Mouse (Mus musculus): ENCODE data around the gene Ltbp1. TPM values are rescaled to one million over a fixed set of nuclear protein-coding genes. Genes with fewer than 3 reads are reported as not detected.

Gene Ltbp1
- polyA plus RNA-seq, 1 experiment from 2014 or later: 1.6 TPM

DNA sequence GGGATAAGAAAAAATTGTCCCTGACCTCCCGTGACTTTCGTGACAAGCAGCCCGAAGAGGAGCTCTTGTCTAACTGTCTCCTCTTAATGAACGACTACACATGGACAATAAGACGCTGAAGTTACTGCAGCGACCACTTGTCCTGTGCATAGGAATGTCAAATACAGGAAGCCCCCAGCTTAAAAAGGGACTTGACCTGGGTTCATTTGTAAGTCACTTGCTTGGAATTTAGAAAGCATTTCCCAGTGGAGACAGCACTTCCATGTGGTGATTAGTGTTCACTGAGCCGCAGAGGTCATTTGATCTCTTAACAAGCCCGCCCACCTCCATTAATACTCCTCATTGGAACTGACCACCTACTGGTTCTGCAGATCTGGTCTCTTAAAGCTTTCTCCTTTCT, 61.9 kb downstream of the Ltbp1 start:
- WGBS: 8% methylated on average over 8 of the region's 8 CpGs
- Histone ChIP-seq H3K4me3 (ENCODE audit: low read length) (no peak overlapping the region), H3K4me1 (ENCODE audit: control insufficient read depth, insufficient read depth, low read depth, low read length) (no peaks in the 10 kb centered on the region), H3K9ac (ENCODE audit: low read depth, low read length) (no peak overlapping the region), H3K36me3 (ENCODE audit: control insufficient read depth, insufficient read depth, low read length) (no peaks in the 10 kb centered on the region), H3K27me3 (replicated peaks; ENCODE audit: control insufficient read depth, insufficient read depth, low read length) (no peaks in the 10 kb centered on the region), H3K9me3 (ENCODE audit: control insufficient read depth, low read length) (no peaks in the 10 kb centered on the region), H3K4me2 (ENCODE audit: low read length) (no peak overlapping the region), H3K27ac (ENCODE audit: low read depth, low read length) (no peak overlapping the region)
- no peak for ATAC-seq

DNA sequence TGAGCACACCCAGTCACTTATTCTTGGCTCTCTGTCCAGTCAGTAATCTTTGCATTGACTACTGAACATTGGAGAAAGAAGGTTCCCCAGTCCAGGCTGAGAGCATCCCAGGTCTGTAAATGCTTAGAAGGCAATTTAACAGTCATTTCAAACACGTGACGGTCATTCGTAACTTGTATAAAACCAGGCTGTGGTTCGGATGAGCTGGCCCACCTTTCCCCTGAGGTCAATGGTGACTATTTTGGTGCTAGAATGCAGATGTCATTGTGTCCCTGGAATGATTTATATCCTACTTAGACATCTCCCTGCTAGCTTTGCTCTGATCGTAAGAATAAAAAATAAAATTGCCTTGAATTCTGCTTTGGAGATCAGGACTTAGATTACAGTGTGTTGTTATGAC, 63.9 kb downstream of the Ltbp1 start:
- Histone ChIP-seq H3K9me3 (ENCODE audit: control insufficient read depth, low read length) (no peaks in the 10 kb centered on the region), H3K4me2 (ENCODE audit: low read length) (no peak overlapping the region), H3K27me3 (replicated peaks; ENCODE audit: control insufficient read depth, insufficient read depth, low read length) (no peaks in the 10 kb centered on the region), H3K36me3 (ENCODE audit: control insufficient read depth, insufficient read depth, low read length) (no peaks in the 10 kb centered on the region), H3K4me1 (ENCODE audit: control insufficient read depth, insufficient read depth, low read depth, low read length) (no peaks in the 10 kb centered on the region), H3K27ac (ENCODE audit: low read depth, low read length) (no peak overlapping the region), H3K9ac (ENCODE audit: low read depth, low read length) (no peak overlapping the region), H3K4me3 (ENCODE audit: low read length) (no peak overlapping the region)
- 88% methylated on average over 5 of the region's 5 CpGs for WGBS
- ATAC-seq: no peak

DNA sequence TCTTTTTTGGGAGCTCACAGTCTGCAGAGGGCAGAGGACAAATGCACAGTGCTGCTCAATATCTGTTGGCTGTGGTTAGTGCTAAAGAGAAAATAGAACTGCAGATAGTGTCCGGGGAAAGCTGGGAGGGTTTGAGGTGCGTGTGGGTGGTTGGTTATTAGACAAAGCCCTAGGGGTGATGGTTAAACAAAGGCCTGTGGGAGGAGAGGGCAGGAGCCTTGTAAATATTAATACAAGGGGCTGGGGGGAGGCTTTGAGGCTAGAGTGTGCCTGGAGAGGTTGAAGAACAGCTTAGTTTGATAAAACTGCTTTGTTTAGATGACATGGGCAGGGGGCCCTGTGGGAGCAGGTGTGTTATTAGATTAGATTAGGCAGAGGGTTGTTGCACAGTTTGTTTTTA, 65.8 kb downstream of the Ltbp1 start:
- Histone ChIP-seq H3K27me3 (replicated peaks; ENCODE audit: control insufficient read depth, insufficient read depth, low read length) (no peaks in the 10 kb centered on the region), H3K9ac (ENCODE audit: low read depth, low read length) (no peak overlapping the region), H3K9me3 (ENCODE audit: control insufficient read depth, low read length) (no peaks in the 10 kb centered on the region; the same call in 1 of the 2 replicates), H3K4me3 (ENCODE audit: low read length) (no peak overlapping the region), H3K4me1 (ENCODE audit: control insufficient read depth, insufficient read depth, low read depth, low read length) (no peaks in the 10 kb centered on the region), H3K4me2 (ENCODE audit: low read length) (no peak overlapping the region), H3K27ac (ENCODE audit: low read depth, low read length) (no peak overlapping the region), H3K36me3 (ENCODE audit: control insufficient read depth, insufficient read depth, low read length) (no peaks in the 10 kb centered on the region)
- no peak for ATAC-seq
- WGBS: 11% methylated on average over 2 of the region's 2 CpGs

DNA sequence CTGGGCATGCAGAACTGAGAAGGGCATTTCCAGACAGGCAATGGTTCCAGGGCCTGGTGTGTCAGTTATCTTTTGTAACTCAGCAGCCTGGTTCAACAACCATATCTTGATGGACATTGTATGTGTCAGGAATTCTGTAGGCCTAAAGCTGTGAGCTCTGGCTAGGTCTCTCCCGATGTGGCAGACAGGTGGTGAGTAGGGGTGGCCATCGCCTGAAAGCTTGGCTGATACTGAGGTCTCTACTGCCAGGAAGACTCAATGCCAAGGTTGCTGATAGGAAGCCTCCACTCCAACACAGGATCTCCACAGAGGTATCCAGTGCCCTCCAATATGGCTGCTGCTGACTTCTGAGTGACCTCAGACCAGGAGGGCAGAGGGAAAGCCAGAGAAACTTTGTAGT, 66.4 kb downstream of the Ltbp1 start:
- no peak overlapping the region for H3K27ac ChIP-seq (ENCODE audit: low read depth, low read length)
- no peak for ATAC-seq
- WGBS: 88% methylated on average over 2 of the region's 2 CpGs
- H3K36me3 ChIP-seq (ENCODE audit: control insufficient read depth, insufficient read depth, low read length): no peaks in the 10 kb centered on the region
- H3K4me3 ChIP-seq (ENCODE audit: low read length): no peak overlapping the region
- no peaks in the 10 kb centered on the region; the same call in 1 of the 2 replicates for H3K9me3 ChIP-seq (ENCODE audit: control insufficient read depth, low read length)
- no peaks in the 10 kb centered on the region for H3K27me3 ChIP-seq (replicated peaks; ENCODE audit: control insufficient read depth, insufficient read depth, low read length)
- no peak overlapping the region for H3K9ac ChIP-seq (ENCODE audit: low read depth, low read length)
- H3K4me2 ChIP-seq (ENCODE audit: low read length): no peak overlapping the region
- H3K4me1 ChIP-seq (ENCODE audit: control insufficient read depth, insufficient read depth, low read depth, low read length): no peaks in the 10 kb centered on the region

- no peak overlapping the region for H3K4me2 ChIP-seq (ENCODE audit: low read length)
- no peaks in the 10 kb centered on the region for H3K4me1 ChIP-seq (ENCODE audit: control insufficient read depth, insufficient read depth, low read depth, low read length)
- 67% methylated on average over 8 of the region's 8 CpGs for WGBS
- ATAC-seq: no peak
- no peak overlapping the region for H3K9ac ChIP-seq (ENCODE audit: low read depth, low read length)
- no peaks in the 10 kb centered on the region; the same call in 1 of the 2 replicates for H3K9me3 ChIP-seq (ENCODE audit: control insufficient read depth, low read length)
- H3K4me3 ChIP-seq (ENCODE audit: low read length): no peak overlapping the region
- H3K36me3 ChIP-seq (ENCODE audit: control insufficient read depth, insufficient read depth, low read length): no peaks in the 10 kb centered on the region
- H3K27me3 ChIP-seq (replicated peaks; ENCODE audit: control insufficient read depth, insufficient read depth, low read length): no peaks in the 10 kb centered on the region
- H3K27ac ChIP-seq (ENCODE audit: low read depth, low read length): no peak overlapping the region
Observed at GRCm38 (mm10) chr17:75073887-75074286, 68.5 kb downstream of the Ltbp1 start.

- Histone ChIP-seq H3K9me3 (ENCODE audit: control insufficient read depth, low read length) (no peaks in the 10 kb centered on the region; the same call in 1 of the 2 replicates), H3K27me3 (replicated peaks; ENCODE audit: control insufficient read depth, insufficient read depth, low read length) (no peaks in the 10 kb centered on the region), H3K27ac (ENCODE audit: low read depth, low read length) (no peak overlapping the region), H3K4me1 (ENCODE audit: control insufficient read depth, insufficient read depth, low read depth, low read length) (no peaks in the 10 kb centered on the region), H3K36me3 (ENCODE audit: control insufficient read depth, insufficient read depth, low read length) (no peaks in the 10 kb centered on the region), H3K4me2 (ENCODE audit: low read length) (no peak overlapping the region), H3K4me3 (ENCODE audit: low read length) (no peak overlapping the region), H3K9ac (ENCODE audit: low read depth, low read length) (no peak overlapping the region)
- 70% methylated on average over 19 of the region's 19 CpGs for WGBS
- ATAC-seq: no peak
Observed at GRCm38 (mm10) chr17:75074978-75075699, 69.8 kb downstream of the Ltbp1 start.

DNA sequence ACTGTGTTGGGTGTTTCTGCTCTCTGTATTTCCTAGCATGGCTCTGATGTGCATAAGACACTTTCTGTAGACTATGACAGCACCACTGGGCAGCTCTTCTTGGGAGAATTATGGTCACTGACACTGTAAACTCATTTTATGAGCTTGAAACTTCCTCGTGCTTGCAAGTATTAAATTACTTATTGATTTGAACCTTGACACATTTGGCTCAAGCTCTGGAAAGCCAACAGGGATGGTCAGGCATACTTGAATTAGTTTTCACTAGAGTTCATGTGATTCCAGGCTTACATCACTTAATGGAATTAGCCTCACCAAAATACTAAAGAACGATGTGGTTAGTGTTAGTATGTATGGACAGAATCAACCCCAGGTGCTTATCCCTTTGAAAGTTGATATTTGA, 76.0 kb downstream of the Ltbp1 start:
- Histone ChIP-seq H3K9me3 (ENCODE audit: control insufficient read depth, low read length) (no peaks in the 10 kb centered on the region), H3K27me3 (replicated peaks; ENCODE audit: control insufficient read depth, insufficient read depth, low read length) (no peaks in the 10 kb centered on the region), H3K36me3 (ENCODE audit: control insufficient read depth, insufficient read depth, low read length) (no peaks in the 10 kb centered on the region)

DNA sequence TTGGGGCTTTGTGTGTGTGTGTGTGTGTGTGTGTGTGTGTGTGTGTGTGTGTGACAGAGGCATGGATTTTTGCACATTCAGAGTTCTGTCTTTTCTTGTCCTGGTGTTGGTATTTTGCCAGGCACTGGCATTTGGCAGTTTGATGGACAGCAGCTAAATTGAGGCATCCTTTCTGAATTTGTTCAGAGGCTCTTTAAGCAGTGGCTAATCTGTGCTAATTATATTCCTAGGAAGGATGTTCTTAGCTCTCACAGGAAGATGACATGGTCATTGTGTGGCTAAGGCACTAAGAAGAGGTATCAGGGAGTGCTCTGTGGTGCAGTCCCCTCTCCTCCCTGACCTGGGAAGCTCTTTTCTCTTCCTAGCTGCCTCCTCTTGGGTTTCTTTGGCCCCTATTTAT, 77.1 kb downstream of the Ltbp1 start:
- H3K27ac ChIP-seq (ENCODE audit: low read depth, low read length): no peak overlapping the region
- no peaks in the 10 kb centered on the region for H3K9me3 ChIP-seq (ENCODE audit: control insufficient read depth, low read length)
- no peak overlapping the region for H3K4me2 ChIP-seq (ENCODE audit: low read length)
- H3K4me3 ChIP-seq (ENCODE audit: low read length): no peak overlapping the region
- H3K9ac ChIP-seq (ENCODE audit: low read depth, low read length): no peak overlapping the region
- H3K36me3 ChIP-seq (ENCODE audit: control insufficient read depth, insufficient read depth, low read length): no peaks in the 10 kb centered on the region
- H3K27me3 ChIP-seq (replicated peaks; ENCODE audit: control insufficient read depth, insufficient read depth, low read length): no peaks in the 10 kb centered on the region
- no peaks in the 10 kb centered on the region; the same call in 1 of the 2 replicates for H3K4me1 ChIP-seq (ENCODE audit: control insufficient read depth, insufficient read depth, low read depth, low read length)
- ATAC-seq: no peak

More for the DNA sequence above, 76.0 kb downstream of the Ltbp1 start:
- Histone ChIP-seq H3K9ac (ENCODE audit: low read depth, low read length) (no peak overlapping the region), H3K4me3 (ENCODE audit: low read length) (no peak overlapping the region), H3K4me2 (ENCODE audit: low read length) (no peak overlapping the region), H3K27ac (ENCODE audit: low read depth, low read length) (no peak overlapping the region), H3K4me1 (ENCODE audit: control insufficient read depth, insufficient read depth, low read depth, low read length) (no peaks in the 10 kb centered on the region)
- WGBS: 80% methylated on average over 2 of the region's 2 CpGs
- no peak for ATAC-seq

- peak; percentile 83 for ATAC-seq
- no peak overlapping the region for H3K4me3 ChIP-seq (ENCODE audit: low read length)
- H3K27ac ChIP-seq (ENCODE audit: low read depth, low read length): no peak overlapping the region
- WGBS: 52% methylated on average over 10 of the region's 10 CpGs
- no peaks in the 10 kb centered on the region; the same call in 1 of the 2 replicates for H3K4me1 ChIP-seq (ENCODE audit: control insufficient read depth, insufficient read depth, low read depth, low read length)
- H3K27me3 ChIP-seq (replicated peaks; ENCODE audit: control insufficient read depth, insufficient read depth, low read length): no peaks in the 10 kb centered on the region
- no peak overlapping the region for H3K9ac ChIP-seq (ENCODE audit: low read depth, low read length)
- no peak overlapping the region for H3K4me2 ChIP-seq (ENCODE audit: low read length)
- H3K9me3 ChIP-seq (ENCODE audit: control insufficient read depth, low read length): no peaks in the 10 kb centered on the region
- H3K36me3 ChIP-seq (ENCODE audit: control insufficient read depth, insufficient read depth, low read length): no peaks in the 10 kb centered on the region
Observed at GRCm38 (mm10) chr17:75087296-75087941, 82.1 kb downstream of the Ltbp1 start.

Data from hindbrain, embryonic 16.5 days (tissue).